Mouse (Mus musculus) gastrocnemius, postnatal 4 days (tissue): Measurements from ENCODE around the gene Sepsecs. TPM values are rescaled to one million over a fixed set of nuclear protein-coding genes. Genes with fewer than 3 reads are reported as not detected.
"Not testable (repeated sequence)": the region's sequence is repeated elsewhere in the genome, so short reads cannot be mapped to it uniquely, and the experiment has no call there.

Experiments used
- DNase-seq, 2 experiments: peaks; one replicate each; pipeline ENCODE4 v3.0.0; 2021 to 2022; ENCODE audit warnings: low spot score in 2 of 2, mixed read lengths in 2 of 2
- long read RNA-seq, 2 experiments: library from polyadenylated mRNA; stranded (forward); transcript quantifications; one replicate each; pipeline ENCODE4 v2.0.0; 2021
- total RNA-seq, 2 experiments: library from RNA; stranded (reverse); gene quantifications; 2 replicates each; pipeline ENCODE4 v1.2.3; 2021

Sepsecs gene
- total RNA-seq, result 1 to 10 TPM; 7.5 TPM
- long read RNA-seq, experiment 1, full-length matches to known transcripts, result 4 of 4 reads
- long read RNA-seq, experiment 1, partial matches to known transcripts, result 0 of 4 reads
- long read RNA-seq, experiment 1, other reads (novel, unspliced or antisense), result 0 of 4 reads
- long read RNA-seq, experiment 2, full-length matches to known transcripts, result 4 of 9 reads
- long read RNA-seq, experiment 2, partial matches to known transcripts, result 1 of 9 reads
- long read RNA-seq, experiment 2, other reads (novel, unspliced or antisense), result 4 of 9 reads

DNA sequence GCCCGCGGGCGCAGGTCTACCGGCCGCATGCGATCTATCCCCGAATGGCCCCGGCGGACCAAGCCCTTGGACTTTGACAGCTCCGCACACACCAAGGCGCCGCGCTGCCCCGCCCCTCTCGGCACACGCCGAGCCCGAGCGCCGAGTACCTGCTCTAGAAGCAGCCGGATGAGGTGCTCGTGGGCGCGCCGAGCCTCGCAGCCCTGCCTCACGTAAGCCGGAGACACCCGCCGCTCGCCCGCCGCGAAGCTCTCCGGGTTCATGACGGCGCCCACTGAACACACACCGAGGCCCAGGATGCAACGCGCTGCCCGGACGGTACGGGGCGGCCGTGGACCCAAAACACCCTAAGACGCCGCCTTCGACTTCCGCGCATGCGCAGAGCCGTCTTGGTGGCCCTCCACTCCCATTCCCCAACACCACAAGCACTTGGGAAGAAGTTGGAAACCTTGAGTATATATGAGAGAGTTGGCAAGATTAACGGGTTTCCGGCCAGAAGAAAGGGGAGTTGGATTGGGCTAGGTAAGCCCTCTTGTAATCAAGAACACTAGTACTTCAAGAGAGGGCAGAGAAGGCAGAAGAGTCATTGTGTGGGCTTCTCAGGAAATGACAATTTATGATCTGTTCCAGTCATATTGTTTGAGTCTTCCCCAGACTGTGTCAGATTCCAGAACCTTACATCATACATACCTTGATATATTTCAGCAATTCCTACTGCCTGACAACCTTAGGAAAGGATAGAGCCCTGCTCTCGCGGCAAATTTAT lies at the start of gene Sepsecs:
Gene Sepsecs (minus strand): TSS at position 283 of the 766 bp plus-strand sequence.
- DNase-seq, result peak; percentile 90 to 94

DNA sequence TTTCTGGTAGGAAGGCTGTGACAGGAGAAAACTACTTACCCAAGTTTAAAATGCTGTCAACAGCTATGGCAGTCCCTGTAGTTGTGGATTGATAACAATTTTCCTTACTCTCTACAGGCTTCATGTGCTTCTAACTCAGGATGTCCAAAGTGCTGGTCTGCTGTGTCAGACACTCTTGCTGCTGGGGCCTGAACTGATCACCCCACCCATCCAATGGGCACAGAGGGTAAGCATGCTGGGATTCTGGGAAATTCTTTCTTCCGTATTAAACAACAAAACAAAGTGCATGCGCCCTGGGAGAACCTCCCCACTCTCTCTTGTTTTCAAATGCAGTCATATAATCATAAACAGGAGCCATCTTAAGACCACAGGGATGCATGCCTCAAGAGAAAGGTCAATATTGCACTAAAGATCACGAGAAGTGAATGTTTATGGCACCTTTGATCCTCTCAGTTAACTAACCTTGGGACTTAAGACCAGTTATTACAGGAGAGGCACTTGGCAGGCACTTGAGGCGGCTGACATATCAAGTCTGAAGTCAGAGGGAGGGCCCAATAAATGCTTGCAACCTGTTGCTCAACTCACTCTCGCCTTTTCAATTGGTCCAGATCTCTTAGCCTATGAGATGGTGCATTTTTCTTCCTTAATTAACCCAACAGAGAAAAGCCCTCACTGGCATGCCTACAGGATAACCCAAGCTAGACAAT lies 47.4 kb upstream of the Sepsecs start:
- no peak for DNase-seq

GRCm38 (mm10) chr5:52712704-52713103 lies 43.2 kb upstream of the Sepsecs start:
- no peak for DNase-seq

GRCm38 (mm10) chr5:52704562-52704961 lies 35.1 kb upstream of the Sepsecs start:
- no peak for DNase-seq

- DNase-seq, result not testable (repeated sequence)
These were observed 28.5 kb upstream of the Sepsecs start for GRCm38 (mm10) chr5:52697882-52698440.

DNA sequence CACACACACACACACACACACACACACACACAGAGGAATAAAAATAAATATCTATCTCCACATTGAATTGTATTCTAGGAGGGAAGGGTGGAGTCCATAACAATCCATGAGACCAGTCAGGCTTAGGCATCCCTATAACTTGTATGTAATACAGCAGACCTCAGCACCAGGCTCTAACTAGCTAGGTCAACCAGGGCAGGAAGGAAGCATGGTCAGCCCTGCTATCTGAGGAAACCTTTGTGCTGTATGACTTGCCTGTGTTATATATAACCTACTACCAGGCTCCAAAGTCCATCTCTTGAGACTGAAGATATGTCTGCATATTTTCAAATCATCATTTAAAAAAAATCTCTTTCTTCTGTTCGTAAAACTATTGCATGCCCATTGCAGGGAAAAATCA lies 27.8 kb upstream of the Sepsecs start:
- no peak for DNase-seq

- no peak for DNase-seq
These were observed 18.4 kb upstream of the Sepsecs start for GRCm38 (mm10) chr5:52687741-52688455.

DNA sequence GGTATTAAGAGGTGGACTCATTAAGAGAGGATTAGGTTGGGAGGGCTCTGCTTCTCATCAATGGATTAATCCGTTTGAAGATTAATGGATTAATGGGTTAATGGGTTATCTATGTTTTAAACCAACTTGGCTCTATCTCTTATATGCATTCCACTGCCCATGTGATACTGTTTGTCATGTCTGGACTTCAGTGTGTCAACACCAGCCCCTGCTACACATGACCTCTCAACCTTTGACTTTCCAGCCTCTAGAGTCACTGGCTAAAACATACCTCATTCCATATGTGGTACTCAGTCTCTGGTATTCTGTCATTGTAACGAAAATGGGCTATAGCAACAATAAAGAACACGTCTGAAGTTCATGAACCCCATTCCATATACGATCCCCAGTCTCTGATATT lies 11.6 kb upstream of the Sepsecs start:
- no peak for DNase-seq

DNA sequence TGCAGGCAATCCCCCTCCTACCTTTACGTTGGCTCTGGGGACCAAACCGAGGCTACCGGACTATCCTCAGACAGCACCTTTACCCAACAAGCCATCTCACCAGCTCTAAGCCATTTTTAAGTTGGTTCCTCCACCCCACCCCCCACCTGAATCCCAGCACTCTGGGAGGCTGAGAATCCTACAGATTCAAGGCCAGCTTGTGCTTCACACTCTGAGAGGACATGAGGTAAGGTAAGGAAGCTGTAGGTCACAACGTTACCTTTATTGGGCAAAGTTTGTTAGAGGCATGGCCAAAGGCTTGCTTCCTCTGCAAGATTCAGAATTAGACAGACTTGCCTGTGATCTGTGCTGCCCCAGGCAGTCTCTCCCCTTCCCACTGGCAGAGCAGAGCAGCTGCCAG lies 10.7 kb upstream of the Sepsecs start:
- DNase-seq, result no peak

DNA sequence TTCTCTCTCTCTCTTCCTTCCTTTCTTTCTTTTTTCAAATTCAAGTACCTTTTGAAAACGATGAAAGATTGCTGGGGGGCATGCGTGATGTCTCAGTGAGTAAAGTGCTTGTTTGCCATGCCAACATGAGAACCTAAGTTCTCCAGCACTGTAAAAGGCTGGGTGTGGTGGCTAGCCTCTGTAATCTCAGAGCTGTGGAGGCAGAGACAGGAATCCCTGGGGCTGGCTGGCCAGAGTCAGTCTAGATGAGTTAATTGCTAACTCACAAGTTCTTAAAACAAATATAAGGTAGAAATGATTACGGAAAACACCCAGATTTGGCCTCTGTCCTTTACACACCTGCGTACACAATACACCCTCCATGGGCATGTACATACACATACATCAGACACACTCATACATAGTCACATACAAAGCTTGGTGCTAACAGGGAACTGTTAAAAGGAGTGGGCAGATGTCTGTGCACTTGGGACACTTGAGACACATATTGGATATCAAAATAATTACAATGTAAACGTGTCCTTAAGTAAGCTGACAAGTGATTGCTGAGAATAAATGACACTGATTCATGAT lies 9.1 kb upstream of the Sepsecs start:
- no peak for DNase-seq

DNA sequence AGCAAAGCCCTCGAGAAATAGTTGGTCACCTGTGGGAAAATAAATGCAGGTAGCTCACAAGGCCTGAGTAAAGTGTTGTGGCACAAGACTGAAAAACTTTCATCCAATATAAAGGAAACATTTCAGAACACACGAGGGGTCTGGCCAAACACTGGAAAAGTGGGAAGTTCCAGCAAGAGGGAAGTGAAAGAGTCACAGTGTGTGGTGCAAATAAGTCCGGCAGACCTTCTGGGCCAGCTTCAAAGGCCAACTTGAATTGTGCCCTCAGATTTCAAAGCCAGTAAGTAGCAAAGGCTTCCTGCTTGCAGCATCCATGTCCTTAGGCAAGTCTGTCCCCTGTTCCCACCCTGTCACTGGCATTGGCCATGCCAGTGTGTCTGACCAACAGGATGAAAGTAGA lies 7.6 kb upstream of the Sepsecs start:
- no peak for DNase-seq

GRCm38 (mm10) chr5:52674384-52675069 lies 5.0 kb upstream of the Sepsecs start:
- DNase-seq, result no peak

GRCm38 (mm10) chr5:52673341-52673740 lies 3.8 kb upstream of the Sepsecs start:
- DNase-seq, result no peak

DNA sequence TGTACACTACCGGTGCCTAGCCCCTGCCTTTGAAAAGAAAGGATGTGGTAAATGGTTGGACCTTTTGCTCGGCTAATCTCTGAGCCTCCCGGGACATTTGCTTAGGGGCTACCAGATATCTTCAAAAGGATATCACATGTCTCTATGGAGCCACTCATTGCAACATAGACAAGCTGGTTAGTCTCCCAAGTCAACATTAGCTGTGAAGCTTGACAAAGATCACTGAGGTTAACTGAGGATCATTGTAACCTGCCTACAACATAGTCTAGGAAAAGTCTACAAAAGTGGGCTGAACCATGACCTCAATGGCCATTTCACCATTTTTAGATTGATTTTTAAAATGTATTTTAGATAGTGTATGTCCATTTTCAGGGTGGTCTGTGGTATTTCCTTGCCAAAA lies 1.2 kb upstream of the Sepsecs start:
- no peak for DNase-seq

DNA sequence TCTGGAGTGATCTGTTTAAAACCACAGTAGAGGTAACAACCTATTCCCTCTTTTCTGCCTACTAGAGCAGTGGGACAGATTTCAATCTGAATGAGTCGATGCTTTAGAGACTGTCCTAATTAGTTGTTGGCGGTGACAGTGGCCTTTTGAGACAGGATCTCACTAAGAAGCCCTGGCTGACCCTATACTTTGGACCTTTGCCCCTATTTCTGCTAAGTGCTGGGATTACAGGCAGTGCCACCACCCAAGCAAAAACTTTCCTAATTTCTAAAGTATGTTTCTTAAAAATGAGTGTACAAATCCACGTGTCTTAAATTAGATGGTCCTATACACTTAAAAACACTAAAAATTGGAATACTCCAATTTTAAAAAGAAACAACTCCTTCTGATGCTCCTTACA lies 2.7 kb downstream of the Sepsecs start:
- DNase-seq, result no peak

DNA sequence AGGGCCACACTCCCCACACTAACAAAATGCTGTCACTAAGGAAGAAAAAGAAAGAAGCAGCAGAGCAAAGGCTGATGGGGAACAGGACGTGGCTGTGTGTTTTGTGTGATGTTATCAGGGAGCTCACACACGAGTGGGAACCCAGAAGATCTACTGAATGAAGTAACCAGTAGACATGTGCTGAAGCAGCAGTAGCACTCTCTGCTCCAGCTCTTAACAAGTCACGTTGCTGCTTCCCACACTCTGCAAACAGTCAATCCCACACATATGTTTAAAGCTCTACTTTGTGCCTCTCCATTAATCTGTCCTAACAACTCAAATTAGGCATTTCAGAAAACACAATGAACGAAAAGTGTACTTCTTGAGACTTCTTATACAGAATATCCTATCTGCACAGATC lies 11.6 kb downstream of the Sepsecs start:
- no peak for DNase-seq

DNA sequence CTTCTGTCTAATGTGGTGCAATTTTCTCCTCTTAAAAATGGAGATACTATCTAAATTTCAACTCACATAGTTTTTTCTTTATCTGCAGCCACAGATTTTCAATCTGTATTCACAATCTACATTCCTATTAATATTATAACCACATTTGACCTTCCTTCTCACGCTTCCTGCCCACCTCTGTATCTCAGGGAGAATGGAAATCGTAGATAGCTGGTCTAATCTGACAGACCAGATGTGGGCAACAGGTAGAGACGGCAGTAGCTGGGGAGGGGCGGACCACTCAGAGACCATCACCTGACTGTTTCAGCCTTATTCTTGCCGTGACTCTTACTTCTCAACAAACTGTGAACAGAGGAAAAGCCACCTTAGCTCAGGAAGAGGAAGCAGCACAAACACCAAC lies 12.2 kb downstream of the Sepsecs start:
- DNase-seq, result no peak

DNA sequence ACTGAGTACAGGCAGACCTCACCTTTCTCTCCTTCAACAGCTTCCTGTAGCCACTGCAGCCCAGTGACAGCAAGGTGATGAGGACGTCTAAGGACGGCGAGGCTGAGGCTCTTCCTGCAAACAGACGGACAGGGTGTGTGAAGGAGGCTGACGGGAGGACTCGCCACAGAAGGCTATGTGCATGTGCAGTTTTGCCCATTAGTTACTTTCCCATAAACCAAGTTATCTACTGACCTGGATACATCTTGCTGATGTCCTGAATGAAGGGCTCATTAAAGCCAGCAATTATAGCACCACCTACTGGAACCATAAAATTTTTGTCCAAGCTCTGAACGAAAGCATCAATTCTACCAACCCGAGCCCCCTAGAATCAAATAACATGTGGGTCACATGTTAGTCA lies 13.5 kb downstream of the Sepsecs start:
- no peak for DNase-seq

DNA sequence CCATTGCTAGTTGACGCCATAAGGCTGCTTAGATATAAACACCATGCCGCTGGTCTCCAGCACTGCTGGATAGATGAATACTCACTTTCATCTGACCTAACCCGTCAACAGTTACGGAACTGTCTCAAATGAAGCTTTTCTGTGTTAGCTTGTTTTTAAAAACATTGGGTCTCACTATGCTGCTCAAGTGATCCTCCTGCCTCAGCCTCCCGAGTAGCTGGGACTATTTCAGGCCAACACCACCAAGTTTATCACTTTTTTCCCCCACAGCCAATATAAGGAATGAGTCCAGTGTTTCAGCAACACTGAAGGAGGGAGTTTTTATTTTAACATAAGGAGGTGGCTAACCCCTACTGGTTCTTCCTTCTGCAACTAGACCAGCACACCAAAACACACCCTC lies 14.5 kb downstream of the Sepsecs start:
- no peak for DNase-seq

- DNase-seq, result no peak
These were observed 16.9 kb downstream of the Sepsecs start for GRCm38 (mm10) chr5:52652606-52653005.
